Mouse (Mus musculus) frontal cortex, postnatal 14 days (tissue): ENCODE measurements around the gene Tomm20.

ENCODE experiments used
- DNase-seq, 2 experiments: peaks; one replicate each; pipeline ENCODE4 v3.0.0; 2022; ENCODE audit warnings: low spot score in 2 of 2

Tomm20 gene

DNA sequence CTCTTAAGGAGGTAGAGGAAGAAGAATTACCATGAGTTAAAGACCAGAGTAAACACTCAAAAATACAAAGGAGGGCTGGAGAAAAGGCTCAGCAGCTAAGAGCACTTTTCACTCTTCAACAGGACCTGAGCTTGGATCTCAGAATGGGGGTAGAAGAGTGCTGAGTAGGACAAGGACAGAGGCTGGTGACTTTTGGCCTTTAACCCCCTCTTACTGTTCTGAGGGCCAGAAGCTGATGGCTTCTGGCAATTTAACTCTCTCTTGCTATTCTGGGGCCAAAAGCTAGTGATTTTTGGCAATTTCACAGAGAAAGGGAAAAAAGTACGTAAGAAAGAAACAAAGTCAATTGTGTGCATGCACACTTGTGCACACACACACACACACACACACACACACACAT is 17.2 kb upstream of the Tomm20 start:
- DNase-seq, result no peak

DNA sequence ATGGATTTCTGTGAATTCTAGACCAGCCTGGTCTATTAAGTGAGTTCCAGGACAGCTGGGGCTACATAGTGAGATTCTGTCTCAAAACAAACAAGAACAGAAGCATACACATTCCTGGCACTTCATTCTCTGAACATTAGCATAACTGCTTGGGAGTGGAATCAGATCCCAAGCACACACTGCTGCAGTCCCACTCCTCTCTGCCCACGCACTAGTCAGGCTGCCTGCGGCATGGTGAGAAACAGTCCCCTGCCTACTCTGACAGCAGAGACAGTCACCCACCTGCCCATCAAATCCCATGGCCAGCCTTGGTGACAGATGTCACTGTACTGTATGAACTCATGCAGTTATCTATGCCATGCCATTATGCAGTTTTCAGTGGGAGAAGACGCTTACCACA is 15.9 kb upstream of the Tomm20 start:
- DNase-seq, result no peak

DNA sequence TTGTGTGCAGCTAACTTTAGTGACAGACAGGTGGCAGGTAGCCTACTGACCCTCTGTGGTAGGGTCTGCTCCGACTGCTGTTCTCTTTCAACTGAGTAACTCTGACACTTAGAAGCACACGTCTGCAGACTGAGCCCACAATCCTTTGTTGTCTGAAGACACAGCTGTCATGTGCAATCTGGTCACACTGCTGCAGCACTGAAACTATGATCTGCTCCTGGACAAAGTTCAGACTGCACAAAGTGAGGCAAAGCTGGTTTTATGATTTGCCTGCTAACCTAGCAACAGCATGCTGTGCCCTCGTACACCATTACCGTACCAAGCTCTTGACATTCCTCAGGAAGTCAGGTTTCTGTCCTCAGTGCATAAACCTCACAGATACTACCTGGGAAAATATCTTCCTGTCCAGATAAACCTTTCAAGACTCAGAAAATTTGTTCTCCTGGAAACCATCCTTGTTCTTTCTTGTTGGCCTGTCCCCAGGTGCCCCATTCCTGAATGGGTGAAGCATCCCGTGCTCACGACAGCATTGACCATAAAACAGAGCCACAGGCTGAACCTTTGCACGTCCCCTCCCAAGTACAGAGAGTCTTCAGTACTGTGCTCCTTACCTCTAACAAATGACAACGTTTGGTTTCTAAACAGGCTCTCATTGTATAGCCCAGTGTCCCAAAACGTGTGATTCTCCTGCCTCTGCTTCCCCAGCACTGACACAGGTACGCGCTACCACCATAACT is 6.4 kb upstream of the Tomm20 start:
- DNase-seq, result no peak

DNA sequence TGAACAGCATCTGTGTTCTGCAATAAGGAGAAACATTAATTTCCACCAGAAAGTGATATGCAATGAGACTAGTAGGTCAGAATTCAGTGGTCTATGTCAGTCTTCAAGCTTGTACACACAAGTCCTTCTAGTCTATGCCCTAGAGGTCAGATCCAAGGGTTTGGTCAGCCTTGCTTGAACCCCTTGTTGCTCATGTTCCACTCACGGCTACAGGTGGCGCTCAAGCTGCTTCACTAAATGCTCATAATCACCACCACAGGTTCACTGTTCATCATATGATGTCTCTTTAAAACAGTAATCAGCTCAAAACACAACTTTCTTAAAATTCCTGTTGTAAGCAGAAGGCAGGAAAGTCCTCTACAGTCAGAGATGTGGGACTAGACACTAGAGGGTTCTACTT is 3.9 kb upstream of the Tomm20 start:
- DNase-seq, result no peak

DNA sequence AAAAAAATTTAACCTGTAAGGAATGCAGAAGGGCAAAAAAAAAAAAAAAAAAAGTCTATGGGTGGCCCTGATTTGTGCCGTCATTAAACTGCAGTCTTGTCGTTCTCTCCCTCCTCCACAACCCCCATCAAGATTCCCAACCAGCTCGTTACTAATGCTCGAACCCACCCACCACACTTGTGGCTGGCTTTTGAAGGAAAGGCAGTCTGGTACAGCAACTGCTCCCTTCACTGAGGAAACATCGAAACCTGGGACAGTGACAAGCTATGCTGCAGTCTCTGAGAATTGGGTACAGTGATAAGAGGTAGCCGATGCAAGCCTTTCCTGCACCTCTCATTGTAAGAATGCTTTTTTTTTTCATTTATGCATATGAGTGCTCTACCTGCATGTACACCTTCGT is 800 bp upstream of the Tomm20 start:
- no peak for DNase-seq

DNA sequence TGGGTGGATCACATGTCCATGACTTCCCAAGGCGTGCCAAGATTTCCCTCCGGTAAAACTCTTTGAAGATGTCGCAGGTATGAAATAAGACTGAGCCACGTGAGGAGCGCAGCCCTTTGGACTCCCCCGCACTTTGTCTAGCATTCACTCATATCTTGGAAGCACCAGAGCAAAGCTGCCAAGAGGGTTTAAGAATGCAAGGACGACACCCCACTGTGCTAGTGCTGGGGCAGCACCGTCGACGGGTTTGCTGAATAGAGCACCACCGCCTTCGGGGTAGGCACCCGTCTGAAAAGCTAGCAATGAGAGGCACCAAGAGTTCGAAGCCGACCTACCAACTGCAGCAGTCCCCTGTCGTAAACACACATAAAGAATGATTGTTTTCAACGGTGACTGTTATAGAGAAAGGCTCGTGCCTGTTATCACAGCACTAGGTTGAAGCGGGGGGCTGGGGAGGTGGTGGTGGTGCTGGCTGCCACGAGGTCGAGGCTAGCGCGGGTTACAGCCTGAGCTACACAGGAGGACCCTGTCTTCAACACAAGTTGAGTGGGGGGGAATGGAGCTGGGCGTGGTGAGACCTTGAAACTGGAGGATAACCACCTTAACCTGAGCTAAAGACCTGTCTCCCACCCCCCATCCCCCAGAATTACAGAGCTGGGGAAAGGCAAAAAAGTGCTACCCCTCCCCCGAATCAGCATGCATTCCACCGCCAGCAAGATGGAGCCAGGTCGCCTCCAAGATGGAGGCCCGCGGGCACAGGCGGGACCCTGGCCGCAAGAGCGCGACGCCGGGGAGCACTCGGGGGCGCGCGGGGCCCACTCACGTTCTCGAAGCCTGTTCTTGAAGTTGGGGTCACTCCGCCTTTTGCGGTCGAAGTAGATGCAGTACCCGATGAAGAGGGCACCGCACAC is 608 bp downstream of the Tomm20 start:
- DNase-seq, result peak in 1 of 2 experiments; percentile 31

DNA sequence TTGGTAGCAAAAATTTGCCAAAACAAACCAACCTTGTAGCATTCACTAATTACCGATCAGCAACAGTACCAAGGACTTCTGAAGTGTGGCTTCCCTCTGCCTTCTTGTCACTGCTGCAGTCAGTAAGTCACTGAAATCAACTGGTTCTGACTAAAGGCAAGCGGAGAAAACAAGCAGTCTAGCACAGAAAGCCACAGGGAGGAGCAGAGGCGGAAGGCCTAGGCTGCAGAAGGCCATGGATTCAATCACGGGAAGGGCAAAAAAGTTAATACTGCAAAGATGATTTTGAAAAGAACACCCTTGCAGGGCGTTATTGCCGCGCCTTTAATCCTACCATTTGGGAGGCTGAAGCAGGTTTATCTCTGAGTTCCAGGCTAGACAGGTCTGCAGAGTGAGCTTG is 2.1 kb downstream of the Tomm20 start:
- no peak for DNase-seq

DNA sequence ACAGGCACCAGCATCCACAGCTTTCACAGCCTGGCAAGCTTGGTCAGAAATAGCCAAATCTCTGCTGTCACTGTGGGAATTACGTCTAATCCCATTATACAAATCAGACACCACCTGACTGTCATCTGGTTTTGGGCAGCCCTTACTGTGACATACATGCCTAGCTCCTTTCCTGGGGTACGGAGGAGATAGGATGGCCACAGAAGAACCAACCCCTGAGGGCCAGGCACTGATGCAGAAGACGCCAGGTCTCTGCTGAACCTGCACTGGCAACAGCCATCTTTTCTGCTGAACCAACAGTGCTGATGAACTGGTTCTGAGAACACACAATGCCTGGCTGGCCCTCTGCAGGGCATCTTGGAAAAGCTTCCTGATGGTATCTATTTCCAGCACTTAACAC is 8.3 kb downstream of the Tomm20 start:
- DNase-seq, result no peak

DNA sequence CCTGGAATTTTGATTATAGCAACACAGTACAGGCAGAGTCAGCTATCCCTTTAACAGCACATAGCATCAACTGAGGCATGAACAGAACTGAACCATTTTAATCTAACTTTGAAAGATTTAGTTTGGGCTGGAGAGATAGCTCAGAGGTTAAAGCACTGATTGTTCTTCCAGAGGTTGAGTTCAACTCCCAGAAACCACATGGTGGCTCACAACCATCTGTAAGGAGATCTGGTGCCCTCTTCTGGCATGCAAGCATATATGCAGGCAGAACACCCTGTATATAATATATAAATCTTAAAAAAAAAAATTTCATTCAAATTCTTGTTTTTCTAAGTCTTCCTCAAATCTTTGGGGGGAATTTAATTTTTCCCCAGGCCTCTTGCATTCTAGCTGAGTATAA is 9.7 kb downstream of the Tomm20 start:
- DNase-seq, result no peak

DNA sequence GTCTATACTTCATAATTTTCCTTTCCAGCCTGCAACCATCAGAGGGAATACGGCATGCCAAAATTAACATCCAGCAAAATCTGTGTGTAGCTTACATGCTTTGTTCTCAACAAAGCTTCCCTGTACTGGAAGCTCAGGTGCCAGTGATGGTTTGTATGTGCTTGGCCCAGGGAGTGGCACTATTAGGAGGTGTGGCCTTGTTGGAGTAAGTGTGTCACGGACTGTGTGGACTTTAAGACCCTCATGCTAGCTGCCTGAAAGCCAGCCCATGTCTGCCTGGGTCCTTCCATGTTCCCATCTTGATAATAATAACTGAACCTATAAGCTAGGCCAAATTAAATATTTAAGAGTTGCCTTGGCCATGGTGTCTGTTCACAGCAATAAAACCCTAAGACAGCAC is 10.3 kb downstream of the Tomm20 start:
- DNase-seq, result no peak

DNA sequence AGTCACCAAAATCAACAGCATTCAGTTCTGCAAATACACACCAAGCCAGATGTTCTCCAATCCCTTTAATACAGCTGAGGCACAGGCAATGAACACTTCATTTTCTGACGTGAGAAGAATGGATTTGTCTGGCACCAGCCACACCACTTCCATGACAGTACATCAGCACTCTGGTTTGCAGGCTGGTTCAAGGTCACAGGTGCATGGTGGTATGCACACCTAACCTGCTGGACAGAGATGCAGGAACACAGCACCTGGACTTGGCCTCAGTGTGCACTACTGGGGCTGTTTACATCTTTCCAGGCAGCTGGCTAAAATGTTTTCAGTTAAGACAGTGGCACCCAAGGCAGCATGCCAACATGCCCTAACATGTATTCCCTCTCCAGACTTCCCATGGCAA is 13.0 kb downstream of the Tomm20 start:
- no peak for DNase-seq

DNA sequence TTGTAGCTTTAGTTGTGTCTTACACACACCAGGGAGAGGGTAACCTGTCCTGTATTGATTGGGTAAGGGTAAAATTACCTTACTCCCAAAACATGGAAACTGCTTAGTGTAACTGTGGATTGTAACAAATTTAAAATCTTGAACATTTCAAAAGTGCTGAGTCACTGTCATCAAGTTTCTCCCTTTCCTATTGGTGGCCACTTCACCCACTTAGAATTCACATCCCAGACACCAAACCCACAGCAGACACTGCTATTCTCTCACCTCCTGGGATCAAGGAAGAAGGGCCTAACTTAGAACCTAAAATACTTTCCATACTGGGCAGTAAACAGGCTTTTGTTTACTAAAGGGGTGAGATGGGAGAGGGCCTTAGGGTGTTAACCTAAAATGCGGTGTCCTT is 13.4 kb downstream of the Tomm20 start:
- no peak for DNase-seq

DNA sequence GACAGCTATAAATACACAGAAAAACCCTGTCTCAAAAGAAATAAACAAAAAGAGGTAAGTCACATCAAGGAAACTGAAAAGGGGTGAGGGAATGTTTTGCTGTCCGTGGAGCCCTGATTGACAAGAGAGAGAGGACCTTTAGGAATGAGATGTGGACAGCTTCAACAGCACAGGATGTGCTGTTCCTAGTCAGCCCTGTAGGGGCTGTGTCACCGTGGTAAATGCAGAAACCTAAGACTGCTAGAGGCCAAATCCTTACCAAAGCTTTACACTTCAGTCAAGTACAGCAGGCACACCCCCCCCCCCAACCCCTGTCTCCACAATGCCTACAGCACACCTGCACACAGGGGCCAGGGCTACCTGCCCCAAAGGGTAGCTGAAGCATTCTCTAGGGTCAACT is 13.9 kb downstream of the Tomm20 start:
- no peak for DNase-seq

DNA sequence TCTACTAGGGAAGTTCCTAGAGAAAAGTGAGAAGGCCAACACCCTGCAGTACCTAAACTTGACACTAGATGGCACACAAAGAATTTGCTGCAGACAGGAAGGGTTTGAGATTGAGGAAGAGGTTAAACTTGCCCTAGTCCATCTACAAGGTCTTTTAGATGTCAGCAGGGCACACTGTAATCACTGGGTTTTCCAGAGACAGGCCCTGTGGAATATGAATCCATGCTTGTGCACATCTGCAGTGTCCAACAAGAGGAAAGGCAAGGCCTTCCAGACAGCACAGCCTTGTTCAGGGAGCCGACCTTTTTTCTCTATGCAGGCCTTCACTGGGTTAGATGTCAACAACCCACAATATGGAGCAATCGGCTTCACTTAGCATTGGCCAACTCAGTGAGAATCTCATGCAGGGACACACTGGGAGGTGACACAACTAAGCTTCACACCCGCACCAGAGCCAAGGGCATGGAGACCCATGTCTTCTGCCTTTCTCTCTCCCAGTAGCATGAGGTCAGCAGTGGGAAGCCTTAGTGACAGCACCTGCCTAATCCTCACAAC is 16.0 kb downstream of the Tomm20 start:
- peak in 1 of 2 experiments; percentile 51 for DNase-seq

DNA sequence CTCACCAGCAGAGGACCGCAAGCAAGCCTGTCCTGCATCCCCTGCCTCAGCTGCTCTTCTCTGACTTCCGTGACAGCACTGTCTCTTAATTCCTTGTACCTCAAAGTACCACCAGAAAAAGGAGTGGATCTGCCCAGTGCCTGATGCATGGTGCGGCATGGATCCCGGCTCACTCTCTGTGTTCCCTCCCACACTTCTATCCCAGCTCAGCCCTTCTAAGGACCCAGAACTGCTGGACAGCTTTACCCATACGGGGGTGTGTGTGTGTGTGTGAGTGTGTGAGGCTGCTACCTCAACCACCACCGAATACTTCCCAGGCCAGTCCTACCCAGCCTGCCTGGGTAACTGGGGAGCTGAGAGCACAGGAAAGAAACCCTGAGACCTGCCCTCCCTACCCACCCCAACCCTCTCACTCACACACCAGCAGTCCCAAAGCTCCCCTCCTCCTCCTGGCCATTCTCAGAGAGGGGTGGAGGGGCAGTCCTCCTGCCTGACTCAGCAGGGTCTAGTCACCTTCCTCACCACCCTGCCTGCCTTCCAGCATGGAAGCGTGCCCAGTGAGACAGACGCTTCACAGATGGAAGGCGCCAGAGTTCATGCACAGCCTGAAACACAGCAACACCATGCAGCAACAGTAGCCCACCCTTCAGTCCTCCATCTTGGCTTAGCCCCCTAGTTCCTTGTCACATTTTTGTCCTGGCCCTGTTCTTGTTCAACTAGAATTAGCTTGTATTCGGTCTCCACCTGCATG is 16.7 kb downstream of the Tomm20 start:
- no peak for DNase-seq

DNA sequence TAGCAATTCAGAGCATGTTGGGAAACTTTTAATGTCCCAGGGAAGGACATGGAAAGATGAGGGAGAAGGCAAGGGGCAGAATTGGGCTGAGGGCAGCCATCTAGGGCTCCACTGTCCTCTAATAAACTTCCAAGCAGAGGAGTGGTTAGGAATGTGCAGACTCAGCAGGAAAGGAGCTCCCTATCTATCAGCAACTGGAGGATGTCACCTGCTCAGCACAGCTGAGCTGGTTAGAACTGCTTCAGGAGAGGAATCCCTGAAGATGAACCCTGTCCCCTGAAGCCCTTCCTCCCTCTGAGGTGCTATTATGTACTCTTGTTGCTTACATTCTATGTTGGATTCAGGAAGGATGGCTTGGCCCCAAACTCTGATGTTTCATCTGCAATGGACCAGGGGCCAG is 17.6 kb downstream of the Tomm20 start:
- no peak for DNase-seq

DNA sequence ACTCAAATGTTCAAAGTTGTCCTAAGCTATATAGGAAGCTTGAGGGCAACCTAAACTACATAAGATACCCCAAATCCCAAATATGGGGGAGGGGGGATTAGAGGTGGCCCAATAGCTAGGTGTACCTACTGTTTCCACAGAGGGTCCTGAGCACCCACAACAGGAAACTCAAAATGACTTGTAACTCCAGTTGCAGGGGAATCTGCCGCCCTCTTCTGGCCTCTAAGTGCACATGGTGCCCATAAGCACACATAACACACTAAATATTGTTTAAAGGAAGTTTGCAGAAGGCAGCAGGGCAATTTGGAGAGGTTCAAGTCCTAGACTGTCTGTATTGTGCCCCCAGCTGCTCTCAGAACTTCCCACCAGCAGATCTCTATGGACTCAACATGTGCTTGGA is 18.6 kb downstream of the Tomm20 start:
- DNase-seq, result no peak

DNA sequence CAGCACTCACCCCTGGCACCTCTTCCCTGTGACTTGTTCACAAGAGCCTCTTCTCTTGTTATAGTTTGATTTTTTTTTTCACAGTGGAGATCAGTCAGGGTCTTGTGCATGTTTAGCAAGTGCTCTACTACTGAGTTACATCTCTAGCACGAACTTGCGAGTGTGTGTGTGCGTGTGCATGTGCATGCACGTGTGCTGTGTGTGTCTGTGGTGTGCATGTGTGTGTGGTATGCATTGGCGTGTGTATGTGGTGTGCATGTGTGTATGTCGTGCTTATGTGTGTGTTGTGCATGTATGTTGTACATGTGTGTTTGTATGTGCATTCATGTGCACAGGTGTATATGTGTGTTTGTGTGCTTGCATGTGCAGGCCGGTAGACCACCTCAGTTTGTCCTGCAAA is 22.7 kb downstream of the Tomm20 start:
- DNase-seq, result no peak

DNA sequence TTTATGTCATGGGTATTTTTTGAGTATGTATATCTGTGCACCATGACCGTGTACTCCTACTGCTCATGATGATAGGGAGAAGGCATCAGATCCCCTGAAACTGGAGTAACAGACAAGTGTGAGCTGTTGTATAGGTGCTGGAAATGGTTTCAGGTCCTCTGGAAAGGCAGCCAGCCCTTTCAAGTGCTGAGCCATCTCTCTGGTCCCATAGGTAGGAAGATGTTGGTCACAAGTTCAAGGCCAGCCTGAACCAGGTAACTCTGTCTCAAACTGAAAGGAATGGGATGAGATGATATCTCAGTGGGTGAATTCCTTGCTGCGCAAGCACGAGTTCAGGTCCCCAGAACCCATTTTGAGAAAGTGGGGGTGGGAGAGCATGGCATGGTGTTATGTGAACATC is 24.2 kb downstream of the Tomm20 start:
- no peak for DNase-seq

DNA sequence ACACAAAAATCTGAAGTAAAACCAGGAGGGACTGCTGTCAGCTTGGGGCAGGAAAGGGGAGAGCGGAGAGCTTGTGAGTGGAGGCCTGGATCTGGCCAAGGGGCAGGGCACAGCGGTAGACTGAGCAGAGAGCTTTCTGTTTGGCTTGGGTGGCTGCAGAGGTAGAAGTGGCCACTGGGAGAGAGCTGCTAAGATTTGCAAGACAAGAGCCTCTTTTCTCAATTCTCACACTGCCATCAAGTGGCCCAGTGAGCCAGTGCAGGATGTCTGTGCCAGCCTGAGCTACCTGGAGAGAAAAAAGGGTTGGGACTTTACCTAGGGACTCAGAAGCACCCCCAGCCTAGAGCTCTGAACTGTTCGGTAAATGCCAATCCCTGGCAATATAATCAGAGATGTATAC is 24.8 kb downstream of the Tomm20 start:
- peak; percentile 63 to 64 for DNase-seq

DNA sequence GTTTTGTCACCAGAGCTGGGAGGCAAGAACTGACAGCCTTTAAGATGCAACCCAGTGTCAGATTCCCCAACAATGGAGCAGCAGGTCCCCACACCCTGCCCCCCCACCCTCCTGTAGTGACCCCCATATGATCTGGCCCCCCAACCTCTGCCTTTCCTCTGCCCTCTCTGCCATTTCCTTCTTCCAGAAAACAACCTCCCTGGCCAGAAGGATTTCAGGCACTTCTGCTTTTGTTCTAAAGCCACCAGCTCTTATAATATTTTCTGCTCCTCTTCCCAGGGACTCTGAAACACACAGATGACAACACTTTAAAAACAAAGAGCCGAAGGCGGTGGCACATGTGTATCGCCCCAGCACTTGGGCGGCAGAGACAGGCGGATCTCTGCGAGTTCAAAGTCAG is 25.3 kb downstream of the Tomm20 start:
- no peak for DNase-seq

DNA sequence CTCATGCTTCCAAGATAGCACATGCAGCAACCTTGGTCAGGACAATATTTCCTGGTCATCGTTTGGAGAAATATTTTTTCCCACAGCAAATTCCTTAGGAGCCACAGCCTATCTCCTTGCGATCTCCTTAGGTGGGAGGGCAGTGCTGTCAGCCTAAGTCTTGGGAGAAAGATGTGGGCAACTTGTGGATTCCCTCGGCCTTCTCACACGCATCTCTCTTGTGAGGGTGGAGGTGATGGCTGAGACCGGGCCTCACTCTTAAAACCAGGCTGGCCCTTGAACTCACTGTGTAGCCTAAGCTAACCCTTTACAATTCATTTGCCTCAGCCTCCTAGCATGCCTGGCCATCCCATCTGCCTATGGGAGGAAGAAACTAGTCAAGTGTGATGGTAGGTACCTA is 25.9 kb downstream of the Tomm20 start:
- no peak for DNase-seq
